Mouse (Mus musculus) brain, embryonic 14.5 days (tissue): ENCODE measurements around the gene Park7.

Experiments used
- CTCF ChIP-seq: fragments of 200-500 bp; IDR thresholded peaks from 2 replicates; pipeline ENCODE4 v1.5.1; 2012; ENCODE audit warnings: inconsistent platforms, mild to moderate bottlenecking, moderate library complexity, borderline replicate concordance; ENCODE audit not compliant: insufficient read depth, insufficient read length; ENCODE audit errors: extremely low read depth
- POLR2A ChIP-seq: fragments of 200-500 bp; IDR thresholded peaks from 2 replicates; pipeline ENCODE4 v1.6.1; 2012; ENCODE audit warnings: mild to moderate bottlenecking, inconsistent platforms, borderline replicate concordance; ENCODE audit not compliant: poor library complexity, insufficient read depth, insufficient read length, severe bottlenecking; ENCODE audit errors: extremely low read depth

- peak; percentile 77 for TF ChIP-seq CTCF
- TF ChIP-seq POLR2A = no peak
Observed at GRCm38 (mm10) chr4:150901651-150902050, 12.6 kb downstream of the Park7 start.
